11 mouse cellular contexts compared by ENCODE assay signal in genomic region chr1:120327714-120328113, GRCm38 (mm10). TPM values are rescaled to one million over a fixed set of nuclear protein-coding genes. Genes with fewer than 3 reads are reported as not detected.
DNase-seq lines count a peak whose midpoint lies in the region; ATAC-seq lines count a peak whose summit lies in the region.
"Had no signal": no experiment of that assay in that cellular context is flagged by ENCODE, and none has a peak within 500 bp of the region (broad histone marks: within the 10 kb centered on the region; RNA-seq: fewer than 3 reads in every experiment).

No protein-coding gene starts in this region.

- no peak for ATAC-seq in hindbrain, embryonic 11.5 days (ENCODE audit: low FRiP score)
- no peak for ATAC-seq in hindbrain, embryonic 16.5 days
- ATAC-seq in megakaryocyte progenitor cell, adult 5-6 weeks (replicated peaks; ENCODE audit: poor library complexity): peak; percentile 74

- no peak overlapping the region for H3K27ac ChIP-seq in hindbrain, embryonic 11.5 days (ENCODE audit: low read depth, low read length)
- no peak overlapping the region for H3K27ac ChIP-seq in hindbrain, embryonic 16.5 days (ENCODE audit: low read depth, low read length)
- H3K27ac ChIP-seq: embryonic facial prominence, embryonic 13.5 days; limb, embryonic 15.5 days had no signal

- no peaks in the 10 kb centered on the region for H3K27me3 ChIP-seq in hindbrain, embryonic 11.5 days (ENCODE audit: control insufficient read depth, insufficient read depth, low read length)
- H3K27me3 ChIP-seq in hindbrain, embryonic 16.5 days (replicated peaks; ENCODE audit: control insufficient read depth, insufficient read depth, low read length): peaks cover 7% of the 10 kb centered on the region

- H3K4me3 ChIP-seq in hindbrain, embryonic 11.5 days (ENCODE audit: low read depth, low read length): no peak overlapping the region
- no peak overlapping the region for H3K4me3 ChIP-seq in hindbrain, embryonic 16.5 days (ENCODE audit: low read length)
- H3K4me3 ChIP-seq: embryonic facial prominence, embryonic 13.5 days; limb, embryonic 15.5 days had no signal

- no peaks in the 10 kb centered on the region for H3K9me3 ChIP-seq in hindbrain, embryonic 11.5 days (ENCODE audit: control insufficient read depth, low read length)
- no peaks in the 10 kb centered on the region for H3K9me3 ChIP-seq in hindbrain, embryonic 16.5 days (ENCODE audit: control insufficient read depth, low read length)
- H3K9me3 ChIP-seq: embryonic facial prominence, embryonic 13.5 days; limb, embryonic 15.5 days had no signal

- H3K36me3 ChIP-seq in hindbrain, embryonic 11.5 days (ENCODE audit: control insufficient read depth, insufficient read depth, low read length): no peaks in the 10 kb centered on the region
- no peaks in the 10 kb centered on the region for H3K36me3 ChIP-seq in hindbrain, embryonic 16.5 days (ENCODE audit: control insufficient read depth, insufficient read depth, low read length)
- H3K36me3 ChIP-seq: embryonic facial prominence, embryonic 13.5 days; limb, embryonic 15.5 days had no signal

- no peak overlapping the region for H3K4me2 ChIP-seq in hindbrain, embryonic 11.5 days (replicated peaks; ENCODE audit: low read depth, low read length)
- no peak overlapping the region for H3K4me2 ChIP-seq in hindbrain, embryonic 16.5 days (ENCODE audit: low read length)
- H3K4me2 ChIP-seq: embryonic facial prominence, embryonic 13.5 days; limb, embryonic 15.5 days had no signal

- 15% methylated on average over 6 of the region's 6 CpGs for WGBS in hindbrain, embryonic 11.5 days
- whole genome bisulfite sequencing in hindbrain, embryonic 16.5 days: 15% methylated on average over 6 of the region's 6 CpGs
- 16% methylated on average over 6 of the region's 6 CpGs for WGBS in large intestine, adult 2 months

- H3K4me1 ChIP-seq in hindbrain, embryonic 11.5 days (replicated peaks; ENCODE audit: control insufficient read depth, insufficient read depth, low read length): no peaks in the 10 kb centered on the region
- no peaks in the 10 kb centered on the region for H3K4me1 ChIP-seq in hindbrain, embryonic 16.5 days (ENCODE audit: control insufficient read depth, insufficient read depth, low read depth, low read length)
- H3K4me1 ChIP-seq: embryonic facial prominence, embryonic 13.5 days; limb, embryonic 15.5 days had no signal

- peak; percentile 86 for DNase-seq in hindbrain, embryonic 11.5 days (ENCODE audit: low spot score)
- DNase-seq in CD4-positive helper T cell, adult 2 months (ENCODE audit: low read depth, low spot score): peak; percentile 24
- peak; percentile 69 for DNase-seq in adrenal gland, postnatal 10 days
- peak; percentile 54 for DNase-seq in embryo, embryonic 11.5 days (ENCODE audit: low read depth, low spot score)
- peak; percentile 19 for DNase-seq in large intestine, adult 2 months (ENCODE audit: low read depth, low spot score)
- peak; percentile 26 for DNase-seq in thymus, postnatal 14 days

- no peak overlapping the region for H3K9ac ChIP-seq in hindbrain, embryonic 11.5 days (ENCODE audit: low read depth, low read length)
- H3K9ac ChIP-seq in hindbrain, embryonic 16.5 days (ENCODE audit: low read depth, low read length): no peak overlapping the region
- H3K9ac ChIP-seq: embryonic facial prominence, embryonic 13.5 days; limb, embryonic 15.5 days had no signal

RNA-seq across cellular contexts. Expression of gene C1ql2, which starts 12.7 kb away (rescaled TPM):
- 0.57 and 1.1 TPM in 2 replicates for polyA plus RNA-seq in hindbrain, embryonic 11.5 days (2014; fragmentation: Nextera tagmentation; extraction: Ambion mirVana)
- polyA plus RNA-seq in hindbrain, embryonic 16.5 days (2015; fragmentation: Nextera tagmentation; extraction: Ambion mirVana): 5.4 and 5.8 TPM in 2 replicates
- under 1 TPM in 1 of 2 experiments, not detected in 1; 0.24 TPM for total RNA-seq in adrenal gland, postnatal 10 days (2021)
- not detected in 2 replicates for polyA plus RNA-seq in large intestine, adult 2 months (2012; rRNA removed)
- not detected in 2 replicates for total RNA-seq in megakaryocyte progenitor cell, adult 5-6 weeks (2015)
- not detected in 2 replicates for total RNA-seq in megakaryocyte progenitor cell, adult 5-6 weeks (2017)
- polyA plus RNA-seq: limb, embryonic 15.5 days; stomach, embryonic 16.5 days had no signal

RNA-seq across cellular contexts. Expression of gene Steap3, which starts 55.2 kb away (rescaled TPM):
- 3.4 and 3.8 TPM in 2 replicates for polyA plus RNA-seq in hindbrain, embryonic 11.5 days (2014; fragmentation: Nextera tagmentation; extraction: Ambion mirVana)
- 4.9 and 5.1 TPM in 2 replicates for polyA plus RNA-seq in hindbrain, embryonic 16.5 days (2015; fragmentation: Nextera tagmentation; extraction: Ambion mirVana)
- 10 to 100 TPM; 27.8 to 36.7 TPM for total RNA-seq in adrenal gland, postnatal 10 days (2021)
- polyA plus RNA-seq in large intestine, adult 2 months (2012; rRNA removed): 16.2 and 21.0 TPM in 2 replicates
- 29.7 and 34.2 TPM in 2 replicates for total RNA-seq in megakaryocyte progenitor cell, adult 5-6 weeks (2015)
- total RNA-seq in megakaryocyte progenitor cell, adult 5-6 weeks (2017): 7.5 and 10.3 TPM in 2 replicates

Comparison
In these comparisons a context has a peak if more than half of its experiments do, and no peak if none do; other contexts are left out.
1. DNase-seq: peak in every context shown above with its lines; median percentile 86 in hindbrain, embryonic 11.5 days; 69 in adrenal gland, postnatal 10 days; 54 in embryo, embryonic 11.5 days; 26 in thymus, postnatal 14 days; 24 in CD4-positive helper T cell, adult 2 months; 19 in large intestine, adult 2 months.